Mouse (Mus musculus) neural tube, embryonic 14.5 days (tissue): ENCODE measurements around the gene Tk1. TPM values are rescaled to one million over a fixed set of nuclear protein-coding genes. Genes with fewer than 3 reads are reported as not detected.

Source experiments
- ATAC-seq: fragments of 200-750 bp; cut with Nextera tagmentation; 2 replicates; pipeline ENCODE4 v1.8.0; 2017; ENCODE audit warnings: low read depth, mild to moderate bottlenecking, moderate TSS enrichment, moderate library complexity
- H3K27ac ChIP-seq: fragments of 300-500 bp; sonication (generic); 2 replicates; pipeline ENCODE4 v1.5.1; 2014; ENCODE audit warnings: low read depth, mild to moderate bottlenecking, control low read depth, low read length, moderate library complexity, mixed read lengths
- H3K27me3 ChIP-seq: fragments of 300-500 bp; sonication (generic); 2 replicates; pipeline ENCODE4 v1.6.1; 2014; ENCODE audit warnings: low read length; ENCODE audit not compliant: control insufficient read depth, insufficient read depth
- H3K36me3 ChIP-seq: fragments of 300-500 bp; sonication (generic); 2 replicates; pipeline ENCODE4 v1.6.1; 2014; ENCODE audit warnings: low read length, mixed read lengths; ENCODE audit not compliant: control insufficient read depth, insufficient read depth
- H3K4me1 ChIP-seq: fragments of 300-500 bp; sonication (generic); 2 replicates; pipeline ENCODE4 v1.6.1; 2014; ENCODE audit warnings: low read length; ENCODE audit not compliant: control insufficient read depth, insufficient read depth
- H3K4me2 ChIP-seq: fragments of 300-500 bp; sonication (generic); 2 replicates; pipeline ENCODE4 v1.6.1; 2014; ENCODE audit warnings: mild to moderate bottlenecking, low read depth, low read length, control low read depth
- H3K4me3 ChIP-seq: fragments of 300-500 bp; sonication (generic); 2 replicates; pipeline ENCODE4 v1.5.1; 2014; ENCODE audit warnings: low read depth, low read length, control low read depth, mixed read lengths
- H3K9ac ChIP-seq: fragments of 300-500 bp; sonication (generic); replicated peaks from 2 replicates; pipeline ENCODE4 v1.6.1; 2014; ENCODE audit warnings: low read depth, mild to moderate bottlenecking, control low read depth, low read length, mixed read lengths
- H3K9me3 ChIP-seq: fragments of 300-500 bp; sonication (generic); 2 replicates; pipeline ENCODE4 v1.6.1; 2016; ENCODE audit warnings: low read length; ENCODE audit not compliant: control insufficient read depth
- WGBS: fragments of 180-500 bp; shearing (Covaris S2); extraction: QIAGEN DNeasy Blood & Tissue Kit; methylation state at CpG from one replicate; pipeline ENCODE4 v1.1.7; 2014; 5-methylcytosine and 5-hydroxymethylcytosine counted together
- polyA plus RNA-seq: library from polyadenylated mRNA; unstranded; fragments of >200 nt; fragmentation: Nextera tagmentation; extraction: Ambion mirVana; gene quantifications from 2 replicates; pipeline ENCODE4 v1.2.1, GENCODE M21; 2014

Tk1 gene
- polyA plus RNA-seq, 1 experiment from 2014 or later, result 6.8 TPM

DNA sequence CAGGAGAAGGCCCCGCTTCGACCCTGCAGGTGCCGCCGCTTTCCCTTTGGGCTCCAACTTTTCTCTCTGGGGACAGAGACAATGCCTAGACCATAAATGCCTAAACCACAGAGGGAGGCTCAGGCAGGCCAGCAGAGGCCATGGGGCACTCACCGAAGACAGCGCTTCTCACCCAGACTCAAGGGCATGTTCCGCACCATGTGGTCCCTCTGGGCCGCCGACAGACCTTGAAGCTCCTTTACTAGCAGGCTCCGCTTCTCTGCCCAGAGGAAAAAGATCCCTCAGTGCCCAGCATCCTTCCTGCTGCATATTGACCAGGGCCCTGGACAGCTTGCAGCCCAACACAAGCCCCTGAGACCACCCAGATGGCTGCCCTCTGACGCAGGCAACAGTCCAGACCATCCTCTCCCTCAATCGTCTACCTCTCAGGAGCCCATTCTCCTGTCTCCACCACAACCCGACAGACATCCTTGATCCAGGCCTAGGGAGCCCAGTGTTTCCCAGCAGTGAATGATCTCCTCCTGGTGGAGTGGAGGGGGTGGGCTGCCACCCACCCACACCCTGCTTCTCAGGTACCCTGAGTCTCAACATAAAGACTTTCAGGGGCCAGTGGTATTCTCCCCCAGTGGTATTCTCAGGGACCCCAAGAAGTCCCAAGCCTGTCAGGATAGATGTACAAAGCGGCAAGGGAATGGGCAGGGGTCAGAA is 49.7 kb downstream of the Tk1 start:
- H3K27ac ChIP-seq, result no peak overlapping the region
- no peak overlapping the region for H3K4me2 ChIP-seq
- WGBS, result 80% methylated on average over 14 of the region's 14 CpGs
- ATAC-seq, result no peak
- H3K4me3 ChIP-seq, result no peak overlapping the region
- no peaks in the 10 kb centered on the region for H3K36me3 ChIP-seq
- H3K4me1 ChIP-seq, result peaks cover 17% of the 10 kb centered on the region
- no peaks in the 10 kb centered on the region; the same call in 1 of the 2 replicates for H3K27me3 ChIP-seq
- no peak overlapping the region for H3K9ac ChIP-seq
- no peaks in the 10 kb centered on the region for H3K9me3 ChIP-seq

DNA sequence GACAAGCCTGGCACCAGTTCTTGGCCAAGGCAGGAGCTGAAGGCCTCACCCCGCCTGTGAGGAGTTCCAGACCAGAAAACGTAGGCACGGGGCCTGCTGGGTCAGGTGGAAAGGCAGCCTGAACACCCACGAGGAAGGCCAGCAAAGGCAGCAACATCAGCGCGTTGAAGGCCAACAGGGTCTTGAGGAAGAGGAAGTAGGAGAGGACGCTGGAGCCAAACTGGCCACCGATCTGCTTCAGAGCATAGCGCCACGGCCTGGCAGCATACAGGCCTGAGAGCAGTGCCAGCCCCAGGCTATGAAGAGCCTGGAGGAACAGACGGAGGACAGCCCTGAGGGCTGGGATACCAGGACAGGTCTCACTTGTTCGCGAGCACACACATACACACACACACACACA is 50.4 kb downstream of the Tk1 start:
- ATAC-seq, result no peak
- H3K4me2 ChIP-seq, result no peak overlapping the region
- H3K27ac ChIP-seq, result no peak overlapping the region
- H3K9me3 ChIP-seq, result no peaks in the 10 kb centered on the region
- H3K27me3 ChIP-seq, result no peaks in the 10 kb centered on the region; the same call in 1 of the 2 replicates
- no peak overlapping the region for H3K4me3 ChIP-seq
- no peak overlapping the region for H3K9ac ChIP-seq
- H3K36me3 ChIP-seq, result no peaks in the 10 kb centered on the region
- H3K4me1 ChIP-seq, result peaks cover 12% of the 10 kb centered on the region
- 93% methylated on average over 13 of the region's 13 CpGs for WGBS

DNA sequence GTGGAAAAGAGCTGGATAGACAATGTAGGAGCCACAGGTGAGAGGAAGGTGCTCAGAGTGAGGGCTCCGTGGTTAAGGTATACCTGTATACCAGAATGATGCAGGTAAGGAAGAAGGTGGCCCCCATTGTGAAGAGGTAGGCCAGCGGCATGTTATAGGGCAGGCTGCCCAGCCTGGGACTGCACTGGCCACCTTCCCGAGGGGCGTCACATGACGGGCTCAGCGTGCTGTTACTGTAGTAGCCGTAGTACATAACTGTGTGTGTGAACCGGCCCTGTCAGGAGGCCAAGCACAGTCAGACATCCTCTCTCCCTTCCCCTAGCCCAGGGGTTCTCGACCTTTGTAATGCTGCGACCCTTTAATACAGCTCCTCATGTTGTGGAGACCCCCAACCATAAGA is 51.0 kb downstream of the Tk1 start:
- peaks cover 6% of the 10 kb centered on the region; the same call in 1 of the 2 replicates for H3K4me1 ChIP-seq
- no peak overlapping the region for H3K4me2 ChIP-seq
- H3K4me3 ChIP-seq, result no peak overlapping the region
- no peak for ATAC-seq
- H3K27ac ChIP-seq, result no peak overlapping the region
- WGBS, result 93% methylated on average over 10 of the region's 10 CpGs
- no peaks in the 10 kb centered on the region; the same call in 1 of the 2 replicates for H3K27me3 ChIP-seq
- no peaks in the 10 kb centered on the region for H3K9me3 ChIP-seq
- no peak overlapping the region for H3K9ac ChIP-seq
- H3K36me3 ChIP-seq, result no peaks in the 10 kb centered on the region

DNA sequence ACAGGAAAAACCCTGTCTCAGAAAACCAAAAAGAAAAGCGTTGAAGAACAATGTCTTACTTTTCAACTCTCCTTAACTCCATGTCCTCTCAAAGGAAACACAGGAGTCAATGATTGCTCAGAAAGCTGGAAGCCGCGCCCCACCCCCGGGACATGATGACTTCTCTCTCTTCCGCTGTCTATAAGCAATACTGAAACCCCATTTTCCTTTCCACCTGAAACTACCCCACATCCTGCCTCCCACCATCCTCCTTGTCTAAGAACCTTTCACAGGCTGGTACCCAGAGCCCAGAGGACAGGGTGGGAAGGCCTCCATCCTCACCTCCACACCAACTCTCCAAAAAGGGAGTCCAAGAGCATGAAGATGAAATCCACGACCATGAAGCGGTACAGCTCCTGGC is 53.5 kb downstream of the Tk1 start:
- ATAC-seq, result no peak
- Histone ChIP-seq H3K9ac (no peak overlapping the region), H3K27me3 (no peaks in the 10 kb centered on the region), H3K27ac (no peak overlapping the region), H3K36me3 (no peaks in the 10 kb centered on the region), H3K4me1 (0 out of 2 replicates have a peak, but pooled peaks cover 3% of the 10 kb centered on the region), H3K9me3 (no peaks in the 10 kb centered on the region), H3K4me3 (no peak overlapping the region), H3K4me2 (no peak overlapping the region)
- WGBS, result 94% methylated on average over 7 of the region's 7 CpGs

DNA sequence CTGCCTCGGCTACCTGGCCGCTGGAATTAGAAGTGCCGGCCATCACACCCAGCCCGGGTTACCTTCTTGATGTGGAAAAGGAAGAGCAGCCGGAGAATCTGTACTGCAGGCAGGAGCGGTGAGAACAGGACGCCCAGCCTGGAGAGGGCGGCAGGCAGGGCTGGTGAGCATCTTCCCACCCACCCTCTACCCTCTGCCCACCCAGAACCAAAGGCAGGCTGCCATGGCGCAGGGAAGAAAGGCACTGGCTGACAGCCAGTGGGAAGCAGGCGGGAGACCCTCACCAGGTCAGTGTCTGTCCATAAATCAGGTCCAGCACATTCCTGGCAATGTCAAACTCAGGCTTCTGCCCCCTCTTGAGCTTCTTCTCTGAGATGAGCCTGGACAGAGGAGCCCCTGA is 55.5 kb downstream of the Tk1 start:
- H3K9me3 ChIP-seq, result no peaks in the 10 kb centered on the region
- H3K9ac ChIP-seq, result no peak overlapping the region
- peak; percentile 73; the same call in 1 of the 2 replicates for ATAC-seq
- H3K27ac ChIP-seq, result no peak overlapping the region
- no peak overlapping the region for H3K4me3 ChIP-seq
- no peak overlapping the region for H3K4me2 ChIP-seq
- WGBS, result 63% methylated on average over 10 of the region's 10 CpGs
- H3K4me1 ChIP-seq, result 0 out of 2 replicates have a peak, but pooled peaks cover 3% of the 10 kb centered on the region
- no peaks in the 10 kb centered on the region for H3K27me3 ChIP-seq
- H3K36me3 ChIP-seq, result no peaks in the 10 kb centered on the region

DNA sequence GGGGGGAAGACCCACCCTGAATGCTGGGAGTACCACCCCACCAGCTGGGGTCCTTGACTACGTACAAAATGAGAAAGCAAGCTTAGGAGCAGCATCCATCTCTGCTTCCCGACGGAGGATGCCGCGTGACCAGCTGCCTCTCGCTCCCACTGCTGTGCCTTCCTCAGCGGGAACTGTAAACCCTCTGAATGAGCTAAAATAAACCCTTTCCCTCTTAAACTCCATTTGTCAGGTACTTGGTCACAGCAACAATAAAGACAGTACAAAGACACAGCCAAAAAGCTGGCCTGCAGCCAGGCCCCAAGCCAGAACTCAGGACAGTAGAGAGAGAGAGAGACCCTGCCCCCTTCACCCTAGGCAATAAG is 56.2 kb downstream of the Tk1 start:
- Histone ChIP-seq H3K4me1 (0 out of 2 replicates have a peak, but pooled peaks cover 3% of the 10 kb centered on the region), H3K9ac (no peak overlapping the region), H3K4me3 (no peak overlapping the region), H3K27me3 (no peaks in the 10 kb centered on the region), H3K4me2 (no peak overlapping the region), H3K9me3 (no peaks in the 10 kb centered on the region), H3K27ac (0 out of 2 replicates have a peak overlapping the region, but pooled peaks have one; percentile 29), H3K36me3 (peaks cover 5% of the 10 kb centered on the region; the same call in 1 of the 2 replicates)
- 42% methylated on average over 7 of the region's 7 CpGs for WGBS
- peak; percentile 22; the same call in 1 of the 2 replicates for ATAC-seq

DNA sequence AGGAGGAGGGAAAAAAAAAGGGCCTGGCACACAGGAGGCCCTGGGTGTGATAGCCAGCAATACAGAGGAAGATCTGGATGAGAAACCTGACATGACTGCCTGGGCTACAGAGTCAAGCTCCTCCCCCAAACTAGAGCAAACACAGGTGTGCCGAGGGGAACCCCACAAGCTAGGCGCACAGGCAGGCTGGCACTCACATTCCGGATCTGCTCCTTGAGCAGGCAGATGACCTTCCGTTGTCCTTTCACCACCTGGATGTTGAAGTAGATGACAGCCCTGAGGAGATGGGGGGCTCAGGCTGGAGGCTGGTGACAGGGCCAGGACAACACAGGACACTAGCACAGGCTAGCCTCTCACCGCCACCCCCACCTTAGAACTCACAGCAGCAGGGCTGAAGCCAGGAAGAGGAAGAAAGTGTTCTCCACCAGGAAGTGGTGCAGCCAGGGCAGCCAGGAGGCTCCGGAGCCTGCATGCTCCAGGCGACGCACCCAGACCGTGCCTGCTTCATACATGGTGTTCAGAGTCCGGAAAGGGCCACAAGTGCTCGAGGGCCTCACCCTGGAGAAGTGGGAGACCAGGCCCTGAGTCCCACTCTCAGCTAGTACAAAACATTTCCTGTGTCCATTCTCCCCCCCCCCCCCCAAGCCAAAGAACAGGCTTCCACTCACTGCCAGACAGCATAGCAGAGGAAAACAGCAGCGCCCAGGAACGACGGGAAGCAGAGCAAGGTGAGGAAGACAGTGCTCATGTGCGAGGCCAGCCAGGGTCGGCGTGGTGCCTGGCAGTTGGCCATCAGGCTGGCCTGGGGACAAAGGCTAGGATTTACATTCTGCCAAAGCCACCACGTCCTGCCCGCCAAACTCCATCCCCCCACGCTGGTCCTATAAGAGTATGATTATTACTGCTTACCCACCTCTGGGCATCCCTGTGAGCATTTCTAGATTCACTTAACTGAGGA is 56.9 kb downstream of the Tk1 start:
- peaks cover 10% of the 10 kb centered on the region; the same call in 1 of the 2 replicates for H3K36me3 ChIP-seq
- no peaks in the 10 kb centered on the region for H3K9me3 ChIP-seq
- no peak overlapping the region for H3K9ac ChIP-seq
- H3K4me3 ChIP-seq, result no peak overlapping the region
- no peaks in the 10 kb centered on the region for H3K27me3 ChIP-seq
- no peak for ATAC-seq
- no peak overlapping the region for H3K4me2 ChIP-seq
- 65% methylated on average over 20 of the region's 20 CpGs for WGBS
- H3K4me1 ChIP-seq, result 0 out of 2 replicates have a peak, but pooled peaks cover 3% of the 10 kb centered on the region
- H3K27ac ChIP-seq, result 0 out of 2 replicates have a peak overlapping the region, but pooled peaks have one; percentile 28

DNA sequence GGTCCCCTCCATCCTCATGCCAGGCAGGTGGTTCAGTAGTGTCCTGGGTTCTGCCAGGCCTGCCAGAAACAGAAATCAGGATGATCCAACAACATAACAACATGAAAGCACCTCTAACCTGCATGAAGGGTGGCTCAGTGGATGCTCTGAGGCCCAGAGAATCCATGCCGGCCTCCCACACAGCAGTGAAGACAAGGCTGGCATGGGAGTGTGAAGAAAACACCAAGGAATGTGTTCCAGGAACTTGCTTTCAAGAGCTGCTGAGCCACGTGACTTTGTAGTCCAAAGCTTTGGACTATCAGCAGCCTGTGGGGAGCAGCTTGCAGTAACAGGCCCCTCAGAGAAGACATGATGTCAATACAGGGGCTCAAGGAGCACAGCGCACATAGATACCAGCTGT is 59.6 kb downstream of the Tk1 start:
- no peak overlapping the region for H3K27ac ChIP-seq
- no peak for ATAC-seq
- peaks cover 22% of the 10 kb centered on the region for H3K36me3 ChIP-seq
- 86% methylated on average over 3 of the region's 3 CpGs for WGBS
- 0 out of 2 replicates have a peak, but pooled peaks cover 3% of the 10 kb centered on the region for H3K4me1 ChIP-seq
- no peak overlapping the region for H3K4me2 ChIP-seq
- H3K9ac ChIP-seq, result no peak overlapping the region
- H3K4me3 ChIP-seq, result no peak overlapping the region
- H3K9me3 ChIP-seq, result no peaks in the 10 kb centered on the region
- no peaks in the 10 kb centered on the region for H3K27me3 ChIP-seq
